Mouse (Mus musculus): Measurements from ENCODE around the gene Zfp239.

- TF ChIP-seq CTCF (IDR thresholded peaks at IDR 0.05) = no peak
- TF ChIP-seq POLR2A (IDR thresholded peaks at IDR 0.05; ENCODE audit: insufficient read depth, low read depth, low read length) = no peak
- no peak for TF ChIP-seq EP300 (IDR thresholded peaks at IDR 0.05; ENCODE audit: insufficient read depth, low read depth, low read length)
These were observed 24.0 kb downstream of the Zfp239 start for GRCm38 (mm10) chr6:117885943-117886342.

All from heart, adult 2 months (tissue).